Mouse (Mus musculus) liver, adult 2 months (tissue): ENCODE measurements around the gene Bcl9.

Experiments
- CTCF ChIP-seq: fragments of 200-500 bp; IDR thresholded peaks from 2 replicates; pipeline ENCODE4 v1.5.1; 2011; ENCODE audit warnings: low read depth, low read length, control low read depth
- POLR2A ChIP-seq: fragments of 200-500 bp; IDR thresholded peaks from 2 replicates; pipeline ENCODE4 v1.6.1; 2011; ENCODE audit warnings: low read length, control low read depth; ENCODE audit not compliant: insufficient read depth; ENCODE audit errors: extremely low read depth

- TF ChIP-seq POLR2A (no peak), CTCF (no peak)
Measured at GRCm38 (mm10) chr3:97327809-97328208, 30.1 kb upstream of the Bcl9 start.
